Mouse (Mus musculus) ES-Bruce4 (cell line): Measurements from ENCODE around the gene Rps6ka5.

Experiments
- CTCF ChIP-seq: IDR thresholded peaks from one replicate; pipeline ENCODE4 v1.8.1; 2011; ENCODE audit warnings: low read depth, low read length
- EP300 ChIP-seq: IDR thresholded peaks from 2 replicates; pipeline ENCODE4 v1.6.1; 2011; ENCODE audit warnings: low read depth, low read length; ENCODE audit not compliant: insufficient read depth
- POLR2A ChIP-seq: IDR thresholded peaks from one replicate; pipeline ENCODE4 v1.8.1; 2011; ENCODE audit warnings: low read length; ENCODE audit not compliant: insufficient read depth

GRCm38 (mm10) chr12:100633231-100633630 is 93.6 kb downstream of the Rps6ka5 start:
- TF ChIP-seq POLR2A: no peak
- TF ChIP-seq EP300: no peak
- no peak for TF ChIP-seq CTCF
